Mouse (Mus musculus): ENCODE measurements at regions not wholly inside any gene's neighbourhood (a gene's known extent, or its start where the extent isn't known, plus 50 kb on each side); places are given as distances from the start of the nearest gene placed in this dataset.
A peak's percentile ranks its signal among the peaks of the same experiment; 100 is the strongest.

DNA sequence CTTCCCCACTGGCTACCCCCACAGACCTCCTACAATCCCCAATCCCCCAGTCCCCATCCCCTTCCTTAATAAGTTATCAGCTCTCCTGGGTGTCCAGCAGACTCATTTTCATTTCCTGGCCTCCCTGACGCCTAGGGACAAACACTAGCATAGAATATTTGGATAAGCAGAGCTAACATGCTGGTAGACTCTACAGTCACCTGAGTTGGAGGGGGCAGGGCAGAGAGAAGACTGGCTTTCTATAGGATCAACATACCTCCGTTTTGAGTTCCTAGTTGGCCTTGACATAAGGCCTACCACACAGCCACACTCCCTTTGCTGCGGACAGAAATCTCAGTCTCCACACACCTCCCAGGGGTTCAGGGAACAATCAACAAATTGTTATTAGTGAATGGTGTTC is 205.2 kb upstream of the Rreb1 start:
- DNase-seq = no peak

- no peak for DNase-seq
Observed at GRCm38 (mm10) chr13:37579231-37579630, 199.0 kb upstream of the Rreb1 start.

GRCm38 (mm10) chr13:37579775-37580174 is 198.4 kb upstream of the Rreb1 start:
- no peak for DNase-seq

GRCm38 (mm10) chr13:37580806-37581205 is 197.4 kb upstream of the Rreb1 start:
- no peak for DNase-seq

GRCm38 (mm10) chr13:37581374-37581773 is 196.8 kb upstream of the Rreb1 start:
- DNase-seq = no peak

DNA sequence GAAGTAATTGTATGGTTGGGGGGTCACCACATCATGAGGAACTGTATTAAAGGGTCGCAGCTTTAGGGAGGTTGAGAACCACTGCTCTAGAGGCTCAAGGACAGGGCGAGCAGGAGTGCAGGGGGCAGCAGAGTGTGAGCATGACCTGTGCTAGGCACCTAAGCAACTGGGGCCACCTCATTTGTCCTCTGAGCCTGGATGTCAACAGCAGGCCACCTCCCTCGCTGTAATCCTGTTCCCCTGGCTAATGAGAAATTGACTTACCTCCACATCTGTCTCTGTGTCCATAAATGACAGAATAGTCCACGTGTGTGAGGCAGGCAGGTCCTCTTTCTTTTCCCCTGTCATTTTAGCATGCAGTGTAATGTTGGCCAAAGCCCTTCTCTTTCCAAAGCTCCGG is 192.7 kb upstream of the Rreb1 start:
- DNase-seq = no peak

DNA sequence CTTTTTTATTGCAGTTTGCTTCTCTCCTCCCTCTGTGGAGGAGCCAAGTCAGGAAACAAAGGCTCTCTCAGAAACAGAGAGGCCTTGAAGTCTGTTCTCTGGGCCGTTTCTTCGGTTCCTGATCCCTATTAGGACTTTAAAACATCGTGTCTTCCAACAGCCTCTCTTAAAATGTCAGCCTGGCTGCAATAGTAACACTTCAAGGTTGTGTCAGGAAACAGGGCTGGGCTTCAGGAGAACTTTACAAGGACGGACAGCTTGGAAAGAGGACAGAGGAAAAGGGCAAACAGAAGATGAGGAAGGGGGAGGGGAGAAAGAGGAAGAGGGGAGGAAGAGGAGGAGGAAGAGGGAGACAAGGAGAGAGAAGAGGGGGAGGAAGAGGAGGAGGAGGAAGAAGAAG is 191.7 kb upstream of the Rreb1 start:
- no peak for DNase-seq

DNA sequence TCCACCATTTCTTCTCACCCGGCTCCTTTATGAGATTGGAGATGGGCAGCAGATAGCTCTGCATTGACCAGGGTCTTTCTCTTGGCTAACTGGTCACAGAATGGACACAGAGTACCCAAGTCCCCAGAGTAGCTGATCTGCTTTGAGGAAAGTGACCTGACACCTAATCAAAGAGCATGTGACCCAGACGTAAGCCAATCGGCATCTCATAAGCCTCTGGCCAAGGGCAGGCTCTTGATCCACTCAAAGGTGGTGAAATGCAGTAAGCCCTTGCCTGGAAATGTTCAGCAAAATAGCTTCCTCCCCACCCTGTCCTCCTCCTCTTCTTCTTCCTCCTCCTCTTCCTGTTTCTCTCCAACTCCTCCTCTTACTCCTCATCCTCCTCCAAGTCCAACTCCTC is 190.3 kb upstream of the Rreb1 start:
- DNase-seq = no peak

DNA sequence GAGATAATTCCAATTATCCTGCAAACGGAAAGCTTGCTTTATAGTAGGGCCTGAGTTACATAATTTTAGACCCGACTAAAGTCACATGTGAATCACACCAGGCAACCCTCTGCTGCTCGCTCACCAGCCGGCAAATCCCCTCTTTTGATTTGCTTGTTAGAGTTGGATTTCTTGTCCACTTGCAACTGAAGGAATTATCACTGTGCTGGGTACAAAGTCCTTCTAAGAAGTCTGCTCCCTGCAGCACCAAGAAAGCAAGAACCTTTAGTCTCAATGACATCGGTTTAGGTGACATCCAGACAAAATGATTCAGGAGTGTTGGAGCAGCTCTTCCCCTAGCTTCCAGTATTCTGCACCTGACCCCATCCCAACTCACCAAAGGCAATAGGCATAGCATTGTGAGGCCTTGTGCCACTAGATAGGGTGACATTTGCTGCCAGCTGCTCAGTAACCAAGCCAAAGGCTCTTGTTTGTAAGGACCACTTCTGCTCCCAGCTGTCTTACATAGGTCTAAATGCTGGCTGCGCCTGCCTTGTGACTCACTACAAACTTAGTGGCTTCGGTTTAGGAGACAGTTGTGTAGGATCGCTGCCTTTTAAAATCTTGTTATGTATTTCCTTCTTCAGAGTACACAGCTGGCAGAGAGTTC is 189.5 kb upstream of the Rreb1 start:
- no peak for DNase-seq

DNA sequence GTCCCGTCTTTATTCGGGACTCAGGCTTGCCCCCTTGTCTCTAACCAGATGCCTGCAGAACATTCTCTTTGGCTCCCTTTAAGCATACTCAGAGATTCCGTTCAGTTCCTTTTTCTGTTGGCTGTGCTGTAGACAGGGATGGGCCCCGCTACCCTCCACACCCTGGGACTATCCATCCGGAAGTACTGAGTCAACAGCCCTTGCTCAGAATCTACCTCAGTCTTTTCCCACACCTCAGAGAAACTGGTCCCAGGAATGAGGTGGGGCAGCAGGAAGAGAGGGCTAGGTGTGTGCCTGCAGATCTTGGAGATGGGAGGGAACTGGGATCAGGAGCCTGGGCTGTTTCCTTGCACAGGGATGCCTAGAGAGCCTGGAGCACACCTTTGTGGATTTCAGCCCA is 186.1 kb upstream of the Rreb1 start:
- DNase-seq = no peak

GRCm38 (mm10) chr13:37595196-37595595 is 183.0 kb upstream of the Rreb1 start:
- DNase-seq = no peak

- no peak for DNase-seq
Observed at GRCm38 (mm10) chr13:37597575-37597974, 180.6 kb upstream of the Rreb1 start.

GRCm38 (mm10) chr13:37598165-37598775 is 179.9 kb upstream of the Rreb1 start:
- no peak for DNase-seq

DNA sequence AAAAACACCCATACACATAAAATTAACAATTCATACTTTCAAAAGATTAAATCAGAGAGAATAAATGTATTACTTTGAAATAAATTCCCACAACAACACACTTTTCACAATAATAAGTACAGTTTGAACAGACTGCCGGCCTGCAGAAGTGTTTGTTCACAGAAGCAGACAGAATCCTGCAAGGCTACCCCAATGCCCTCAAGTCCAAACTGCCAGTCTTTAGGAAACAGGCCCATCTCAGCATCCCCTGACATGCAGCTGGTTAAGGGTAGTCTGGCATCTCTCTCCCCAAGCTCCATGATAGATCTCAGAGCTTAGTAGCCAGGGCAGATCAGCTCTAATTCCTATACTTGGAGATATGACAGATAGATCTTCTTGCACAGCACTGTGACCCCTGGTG is 178.5 kb upstream of the Rreb1 start:
- DNase-seq = no peak

- DNase-seq = no peak
Observed at GRCm38 (mm10) chr13:37600172-37600571, 178.0 kb upstream of the Rreb1 start.

GRCm38 (mm10) chr13:37601068-37601467 is 177.1 kb upstream of the Rreb1 start:
- DNase-seq = no peak

GRCm38 (mm10) chr13:37602256-37602655 is 175.9 kb upstream of the Rreb1 start:
- no peak for DNase-seq

DNA sequence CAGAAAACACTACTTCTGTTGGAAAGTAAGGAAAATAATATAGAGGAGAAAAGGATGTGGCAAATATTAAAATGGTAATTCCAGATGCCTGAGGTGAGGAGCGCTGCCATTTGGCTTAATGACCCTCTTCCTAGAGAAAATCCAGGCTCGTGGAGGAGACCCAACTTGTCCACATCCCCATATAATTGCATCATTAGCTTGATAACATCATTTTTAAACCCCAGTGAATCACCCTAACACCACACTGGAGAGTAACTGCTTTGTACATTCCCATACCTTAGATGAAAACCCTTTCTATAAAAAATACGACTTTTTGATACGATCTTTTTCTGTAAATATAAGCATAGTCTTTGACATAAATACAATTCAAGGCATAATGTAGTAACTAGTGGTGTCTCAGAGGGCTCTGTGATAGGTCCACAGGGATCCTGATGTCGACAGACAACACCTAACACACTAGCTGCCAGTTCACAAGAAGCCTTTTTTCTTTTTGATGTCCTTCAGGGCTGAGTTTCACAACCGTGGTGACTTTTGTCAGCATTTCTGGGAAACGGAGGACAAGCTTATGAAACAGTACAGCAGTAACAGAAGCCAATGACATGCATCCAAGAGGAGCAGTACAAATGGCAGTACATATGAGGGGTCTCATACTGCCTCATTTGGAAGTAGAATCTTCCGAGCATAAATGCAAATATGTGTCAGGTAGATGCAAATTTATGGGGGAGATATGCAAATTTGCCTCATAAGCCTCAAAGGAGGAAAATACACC is 174.8 kb upstream of the Rreb1 start:
- no peak for DNase-seq

GRCm38 (mm10) chr13:37606250-37606649 is 171.9 kb upstream of the Rreb1 start:
- DNase-seq = no peak

GRCm38 (mm10) chr13:37609085-37609484 is 169.1 kb upstream of the Rreb1 start:
- no peak for DNase-seq

DNA sequence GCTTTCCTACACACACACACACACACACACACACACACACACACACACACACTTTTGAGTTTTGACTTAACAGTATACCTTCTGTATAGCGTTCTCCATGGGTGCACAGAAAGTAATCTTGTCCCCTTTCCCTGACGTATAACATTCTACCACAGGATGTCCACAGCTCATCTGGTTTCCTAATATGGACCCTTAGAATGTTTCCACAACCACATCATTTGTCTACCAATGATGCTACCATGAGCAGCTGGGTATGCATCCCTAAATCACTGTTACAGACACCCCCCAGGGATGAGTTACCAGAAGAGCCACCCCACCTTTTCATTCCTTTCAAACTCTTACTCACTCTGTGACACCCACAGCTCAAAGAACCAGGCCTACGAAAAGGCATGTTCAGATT is 166.8 kb upstream of the Rreb1 start:
- no peak for DNase-seq

- DNase-seq = peak; percentile 7
Observed at GRCm38 (mm10) chr13:37617015-37617414, 161.2 kb upstream of the Rreb1 start.

DNA sequence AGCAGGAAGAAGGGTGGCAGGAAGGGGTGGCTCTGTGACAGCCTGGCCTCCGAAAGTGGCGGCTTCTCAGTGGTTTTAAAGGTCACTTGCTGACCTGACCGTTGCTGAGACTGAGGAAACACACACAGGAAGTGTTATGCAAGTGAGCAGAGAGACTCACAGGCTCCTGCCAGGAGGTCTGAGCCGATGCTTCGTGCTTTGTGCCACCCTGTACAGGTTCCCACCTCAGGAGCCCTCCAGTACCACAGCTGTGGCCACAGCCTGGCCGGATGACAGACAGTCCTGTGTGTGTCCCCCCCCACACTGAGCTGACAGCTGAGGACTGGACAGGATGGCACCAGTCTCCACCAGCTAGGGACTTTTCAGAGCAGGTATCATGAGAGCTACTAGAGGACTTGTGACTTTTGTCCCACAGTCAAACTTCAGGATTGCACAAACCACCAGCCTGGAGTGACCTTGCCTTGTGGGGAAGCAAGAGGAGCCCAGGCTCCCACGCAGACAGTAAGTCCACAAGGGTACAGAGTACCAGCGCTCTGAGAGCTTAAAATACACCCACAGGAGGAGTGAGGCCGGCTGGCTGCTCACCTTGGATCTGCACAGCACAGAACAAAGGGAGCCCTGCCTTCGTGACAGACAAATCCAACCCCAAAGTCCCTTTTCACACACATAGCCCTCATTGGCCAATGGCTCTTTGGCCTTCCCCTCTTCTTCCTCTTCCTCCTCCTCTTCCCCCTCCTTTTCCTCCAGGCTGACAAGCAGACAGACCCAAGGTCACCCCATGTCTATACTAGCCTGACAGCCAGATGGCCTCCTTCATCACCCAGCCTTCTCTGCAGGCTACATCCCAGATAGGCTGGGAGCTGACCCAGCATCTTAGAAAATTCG is 158.1 kb upstream of the Rreb1 start:
- no peak for DNase-seq
